Mouse (Mus musculus): Measurements from ENCODE around the gene Fhit. TPM values are rescaled to one million over a fixed set of nuclear protein-coding genes. Genes with fewer than 3 reads are reported as not detected.
"Not testable (repeated sequence)": the region's sequence is repeated elsewhere in the genome, so short reads cannot be mapped to it uniquely, and the experiment has no call there.

The Fhit gene
- polyA plus RNA-seq, 1 experiment from 2014 or later: 6.1 TPM

DNA sequence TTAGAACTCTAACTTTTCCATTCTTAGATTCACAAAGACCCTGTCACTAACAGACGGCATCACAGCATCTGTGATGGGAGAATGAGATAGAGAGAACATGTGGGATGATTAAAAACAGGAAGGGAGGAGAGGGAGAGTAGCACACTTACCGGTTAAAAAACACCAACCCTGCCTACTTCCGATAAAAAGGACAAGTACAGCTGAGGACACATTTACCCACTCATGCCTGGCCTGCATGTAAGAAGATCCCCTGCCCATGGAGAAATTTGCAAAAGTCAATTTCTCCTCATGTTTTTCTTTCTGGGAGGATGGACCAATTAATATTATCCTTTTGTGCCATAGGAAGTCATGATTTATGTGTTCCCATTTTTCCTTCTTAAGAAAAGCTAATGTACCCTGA is 1198.0 kb downstream of the Fhit start:
- Histone ChIP-seq H3K9ac (ENCODE audit: low read length) (no peak overlapping the region), H3K4me3 (ENCODE audit: control insufficient read depth in 1 of 2, insufficient read depth in 1 of 2, low read depth in 1 of 2, low read length in 2 of 2) (no peak overlapping the region), H3K36me3 (ENCODE audit: control insufficient read depth, insufficient read depth, low read length) (no peaks in the 10 kb centered on the region), H3K27me3 (ENCODE audit: control insufficient read depth, insufficient read depth, low read length) (no peaks in the 10 kb centered on the region), H3K9me3 (ENCODE audit: control insufficient read depth, low read length) (no peaks in the 10 kb centered on the region), H3K4me1 (ENCODE audit: control insufficient read depth in 2 of 2, insufficient read depth in 2 of 2, low read length in 2 of 2) (no peaks in the 10 kb centered on the region), H3K27ac (replicated peaks in 1 of 2; ENCODE audit: control insufficient read depth in 1 of 2, insufficient read depth in 1 of 2, low read depth in 2 of 2, low read length in 2 of 2) (no peak overlapping the region), H3K4me2 (ENCODE audit: low read length) (no peak overlapping the region)
- 73% methylated on average over 3 of the region's 3 CpGs for WGBS
- no peak for ATAC-seq (ENCODE audit: insufficient number of reproducible peaks, insufficient read depth, low FRiP score, low read depth)

DNA sequence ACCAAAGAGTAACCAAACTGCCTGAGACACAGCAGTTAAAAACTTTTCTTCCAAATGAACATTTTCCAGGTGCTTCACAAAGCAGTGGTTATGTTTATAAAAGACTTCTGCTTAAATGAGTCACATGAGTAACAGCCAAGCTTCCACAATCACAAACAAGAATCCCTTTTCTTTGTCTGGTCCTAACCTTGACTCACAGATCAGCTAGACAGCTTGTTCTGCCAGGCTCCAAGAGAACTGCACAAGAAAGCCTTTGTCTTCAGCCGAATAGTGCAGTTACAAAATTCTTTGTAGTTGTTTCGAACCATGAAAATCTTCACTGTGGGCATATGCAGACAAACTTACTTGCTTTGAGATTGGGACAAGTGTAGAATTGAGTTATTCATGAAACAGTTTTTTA is 1201.4 kb downstream of the Fhit start:
- Histone ChIP-seq H3K27me3 (ENCODE audit: control insufficient read depth, insufficient read depth, low read length) (no peaks in the 10 kb centered on the region), H3K9ac (ENCODE audit: low read length) (no peak overlapping the region), H3K9me3 (ENCODE audit: control insufficient read depth, low read length) (no peaks in the 10 kb centered on the region), H3K27ac (replicated peaks in 1 of 2; ENCODE audit: control insufficient read depth in 1 of 2, insufficient read depth in 1 of 2, low read depth in 2 of 2, low read length in 2 of 2) (no peak overlapping the region), H3K4me2 (ENCODE audit: low read length) (no peak overlapping the region), H3K4me3 (ENCODE audit: control insufficient read depth in 1 of 2, insufficient read depth in 1 of 2, low read depth in 1 of 2, low read length in 2 of 2) (no peak overlapping the region), H3K36me3 (ENCODE audit: control insufficient read depth, insufficient read depth, low read length) (no peaks in the 10 kb centered on the region), H3K4me1 (ENCODE audit: control insufficient read depth in 2 of 2, insufficient read depth in 2 of 2, low read length in 2 of 2) (no peaks in the 10 kb centered on the region)
- ATAC-seq (ENCODE audit: insufficient number of reproducible peaks, insufficient read depth, low FRiP score, low read depth): no peak
- WGBS: 74% methylated on average over 2 of the region's 2 CpGs

- H3K4me3 ChIP-seq (ENCODE audit: control insufficient read depth in 1 of 2, insufficient read depth in 1 of 2, low read depth in 1 of 2, low read length in 2 of 2): no peak overlapping the region
- H3K36me3 ChIP-seq (ENCODE audit: control insufficient read depth, insufficient read depth, low read length): no peaks in the 10 kb centered on the region
- H3K27me3 ChIP-seq (ENCODE audit: control insufficient read depth, insufficient read depth, low read length): no peaks in the 10 kb centered on the region
- WGBS: 57% methylated on average over 2 of the region's 2 CpGs
- H3K4me1 ChIP-seq (ENCODE audit: control insufficient read depth in 2 of 2, insufficient read depth in 2 of 2, low read length in 2 of 2): no peaks in the 10 kb centered on the region
- no peaks in the 10 kb centered on the region for H3K9me3 ChIP-seq (ENCODE audit: control insufficient read depth, low read length)
- ATAC-seq (ENCODE audit: insufficient number of reproducible peaks, insufficient read depth, low FRiP score, low read depth): no peak
- no peak overlapping the region for H3K9ac ChIP-seq (ENCODE audit: low read length)
- H3K27ac ChIP-seq (replicated peaks in 1 of 2; ENCODE audit: control insufficient read depth in 1 of 2, insufficient read depth in 1 of 2, low read depth in 2 of 2, low read length in 2 of 2): no peak overlapping the region
- no peak overlapping the region for H3K4me2 ChIP-seq (ENCODE audit: low read length)
These were observed 1262.3 kb downstream of the Fhit start for GRCm38 (mm10) chr14:9899494-9899893.

GRCm38 (mm10) chr14:9896556-9896955 is 1265.3 kb downstream of the Fhit start:
- no peaks in the 10 kb centered on the region for H3K27me3 ChIP-seq (ENCODE audit: control insufficient read depth, insufficient read depth, low read length)
- no peak overlapping the region for H3K9ac ChIP-seq (ENCODE audit: low read length)
- H3K4me1 ChIP-seq (ENCODE audit: control insufficient read depth in 2 of 2, insufficient read depth in 2 of 2, low read length in 2 of 2): no peaks in the 10 kb centered on the region
- no peak overlapping the region for H3K4me3 ChIP-seq (ENCODE audit: control insufficient read depth in 1 of 2, insufficient read depth in 1 of 2, low read depth in 1 of 2, low read length in 2 of 2)
- 76% methylated on average over 1 of the region's 1 CpGs for WGBS
- no peak overlapping the region for H3K27ac ChIP-seq (replicated peaks in 1 of 2; ENCODE audit: control insufficient read depth in 1 of 2, insufficient read depth in 1 of 2, low read depth in 2 of 2, low read length in 2 of 2)
- H3K4me2 ChIP-seq (ENCODE audit: low read length): no peak overlapping the region
- no peak for ATAC-seq (ENCODE audit: insufficient number of reproducible peaks, insufficient read depth, low FRiP score, low read depth)
- no peaks in the 10 kb centered on the region for H3K36me3 ChIP-seq (ENCODE audit: control insufficient read depth, insufficient read depth, low read length)
- no peaks in the 10 kb centered on the region for H3K9me3 ChIP-seq (ENCODE audit: control insufficient read depth, low read length)

DNA sequence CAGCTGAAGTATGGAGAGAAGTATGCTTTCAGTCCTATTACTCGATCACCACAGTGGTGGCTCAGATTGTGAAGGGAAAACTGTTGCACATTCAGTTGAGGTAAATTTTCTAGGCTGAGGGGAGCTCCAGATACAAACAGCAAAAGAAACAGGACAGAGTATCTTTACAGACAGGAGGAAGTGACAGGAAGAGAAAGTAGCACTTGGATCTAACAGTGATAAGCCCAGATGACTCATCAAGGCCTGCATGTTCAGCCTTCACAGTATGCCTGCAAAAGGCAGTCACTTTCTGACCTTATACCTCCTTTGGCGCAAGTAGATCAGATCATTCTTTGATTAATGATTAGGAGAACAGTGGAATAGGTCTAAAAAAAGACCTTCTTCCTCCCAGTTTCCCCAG is 1309.8 kb downstream of the Fhit start:
- Histone ChIP-seq H3K9me3 (ENCODE audit: control insufficient read depth, low read length) (no peaks in the 10 kb centered on the region), H3K27ac (replicated peaks in 1 of 2; ENCODE audit: control insufficient read depth in 1 of 2, insufficient read depth in 1 of 2, low read depth in 2 of 2, low read length in 2 of 2) (no peak overlapping the region), H3K4me1 (ENCODE audit: control insufficient read depth in 2 of 2, insufficient read depth in 2 of 2, low read length in 2 of 2) (no peaks in the 10 kb centered on the region), H3K4me3 (ENCODE audit: control insufficient read depth in 1 of 2, insufficient read depth in 1 of 2, low read depth in 1 of 2, low read length in 2 of 2) (no peak overlapping the region), H3K9ac (ENCODE audit: low read length) (no peak overlapping the region), H3K27me3 (ENCODE audit: control insufficient read depth, insufficient read depth, low read length) (no peaks in the 10 kb centered on the region), H3K4me2 (ENCODE audit: low read length) (no peak overlapping the region), H3K36me3 (ENCODE audit: control insufficient read depth, insufficient read depth, low read length) (no peaks in the 10 kb centered on the region)
- 62% methylated on average over 2 of the region's 2 CpGs for WGBS
- no peak for ATAC-seq (ENCODE audit: insufficient number of reproducible peaks, insufficient read depth, low FRiP score, low read depth)

GRCm38 (mm10) chr14:9832290-9832689 is 1329.5 kb downstream of the Fhit start:
- Histone ChIP-seq H3K4me3 (ENCODE audit: control insufficient read depth in 1 of 2, insufficient read depth in 1 of 2, low read depth in 1 of 2, low read length in 2 of 2) (no peak overlapping the region), H3K27me3 (ENCODE audit: control insufficient read depth, insufficient read depth, low read length) (no peaks in the 10 kb centered on the region), H3K36me3 (ENCODE audit: control insufficient read depth, insufficient read depth, low read length) (no peaks in the 10 kb centered on the region), H3K9ac (ENCODE audit: low read length) (no peak overlapping the region), H3K9me3 (ENCODE audit: control insufficient read depth, low read length) (no peaks in the 10 kb centered on the region), H3K4me2 (ENCODE audit: low read length) (no peak overlapping the region), H3K27ac (replicated peaks in 1 of 2; ENCODE audit: control insufficient read depth in 1 of 2, insufficient read depth in 1 of 2, low read depth in 2 of 2, low read length in 2 of 2) (no peak overlapping the region), H3K4me1 (ENCODE audit: control insufficient read depth in 2 of 2, insufficient read depth in 2 of 2, low read length in 2 of 2) (no peaks in the 10 kb centered on the region)
- ATAC-seq (ENCODE audit: insufficient number of reproducible peaks, insufficient read depth, low FRiP score, low read depth): no peak

DNA sequence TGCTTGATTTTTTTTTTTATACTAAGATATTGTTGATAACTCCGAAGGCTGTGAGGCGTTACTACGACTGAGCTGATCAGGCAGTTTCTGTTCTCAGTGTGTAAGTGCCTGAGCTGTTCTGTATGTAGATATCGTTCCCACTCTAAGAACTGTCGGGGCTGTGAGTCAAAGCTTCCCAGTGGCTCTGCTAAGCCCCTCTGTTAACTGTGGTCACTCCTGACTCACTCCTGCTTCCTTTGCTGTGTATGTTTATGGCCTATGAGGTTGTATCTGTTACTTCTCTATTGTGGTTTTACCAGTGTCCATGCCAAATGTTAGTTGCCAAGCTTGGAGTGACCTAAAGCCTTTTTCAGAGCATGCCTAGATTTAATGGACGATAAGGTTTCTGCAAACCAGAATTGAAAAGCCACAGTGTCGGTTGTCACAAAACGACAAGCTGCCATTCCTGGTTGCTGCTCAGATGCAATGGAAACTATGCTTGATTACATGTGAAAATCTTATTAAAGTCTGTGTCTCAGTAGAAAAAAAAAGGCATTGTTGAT is 1333.1 kb downstream of the Fhit start:
- WGBS: 58% methylated on average over 8 of the region's 8 CpGs
- ATAC-seq (ENCODE audit: insufficient number of reproducible peaks, insufficient read depth, low FRiP score, low read depth); H3K27ac ChIP-seq (replicated peaks in 1 of 2; ENCODE audit: control insufficient read depth in 1 of 2, insufficient read depth in 1 of 2, low read depth in 2 of 2, low read length in 2 of 2); H3K27me3 ChIP-seq (ENCODE audit: control insufficient read depth, insufficient read depth, low read length); H3K36me3 ChIP-seq (ENCODE audit: control insufficient read depth, insufficient read depth, low read length); H3K9me3 ChIP-seq (ENCODE audit: control insufficient read depth, low read length); H3K4me3 ChIP-seq (ENCODE audit: control insufficient read depth in 1 of 2, insufficient read depth in 1 of 2, low read depth in 1 of 2, low read length in 2 of 2); H3K4me2 ChIP-seq (ENCODE audit: low read length); H3K4me1 ChIP-seq (ENCODE audit: control insufficient read depth in 2 of 2, insufficient read depth in 2 of 2, low read length in 2 of 2); H3K9ac ChIP-seq (ENCODE audit: low read length): not testable (repeated sequence)

- no peak for ATAC-seq (ENCODE audit: insufficient number of reproducible peaks, insufficient read depth, low FRiP score, low read depth)
- Histone ChIP-seq H3K27me3 (ENCODE audit: control insufficient read depth, insufficient read depth, low read length) (no peaks in the 10 kb centered on the region), H3K27ac (replicated peaks in 1 of 2; ENCODE audit: control insufficient read depth in 1 of 2, insufficient read depth in 1 of 2, low read depth in 2 of 2, low read length in 2 of 2) (no peak overlapping the region), H3K4me2 (ENCODE audit: low read length) (no peak overlapping the region), H3K9ac (ENCODE audit: low read length) (no peak overlapping the region), H3K36me3 (ENCODE audit: control insufficient read depth, insufficient read depth, low read length) (no peaks in the 10 kb centered on the region), H3K9me3 (ENCODE audit: control insufficient read depth, low read length) (no peaks in the 10 kb centered on the region), H3K4me1 (ENCODE audit: control insufficient read depth in 2 of 2, insufficient read depth in 2 of 2, low read length in 2 of 2) (0 out of 4 replicates have a peak, but pooled peaks cover 0 to 4% of the 10 kb centered on the region in 2 experiments), H3K4me3 (ENCODE audit: control insufficient read depth in 1 of 2, insufficient read depth in 1 of 2, low read depth in 1 of 2, low read length in 2 of 2) (no peak overlapping the region)
- WGBS: 88% methylated on average over 4 of the region's 4 CpGs
These were observed 1345.9 kb downstream of the Fhit start for GRCm38 (mm10) chr14:9815963-9816362.
